ENCODE assay signal across 9 mouse cellular contexts in the genomic region with DNA sequence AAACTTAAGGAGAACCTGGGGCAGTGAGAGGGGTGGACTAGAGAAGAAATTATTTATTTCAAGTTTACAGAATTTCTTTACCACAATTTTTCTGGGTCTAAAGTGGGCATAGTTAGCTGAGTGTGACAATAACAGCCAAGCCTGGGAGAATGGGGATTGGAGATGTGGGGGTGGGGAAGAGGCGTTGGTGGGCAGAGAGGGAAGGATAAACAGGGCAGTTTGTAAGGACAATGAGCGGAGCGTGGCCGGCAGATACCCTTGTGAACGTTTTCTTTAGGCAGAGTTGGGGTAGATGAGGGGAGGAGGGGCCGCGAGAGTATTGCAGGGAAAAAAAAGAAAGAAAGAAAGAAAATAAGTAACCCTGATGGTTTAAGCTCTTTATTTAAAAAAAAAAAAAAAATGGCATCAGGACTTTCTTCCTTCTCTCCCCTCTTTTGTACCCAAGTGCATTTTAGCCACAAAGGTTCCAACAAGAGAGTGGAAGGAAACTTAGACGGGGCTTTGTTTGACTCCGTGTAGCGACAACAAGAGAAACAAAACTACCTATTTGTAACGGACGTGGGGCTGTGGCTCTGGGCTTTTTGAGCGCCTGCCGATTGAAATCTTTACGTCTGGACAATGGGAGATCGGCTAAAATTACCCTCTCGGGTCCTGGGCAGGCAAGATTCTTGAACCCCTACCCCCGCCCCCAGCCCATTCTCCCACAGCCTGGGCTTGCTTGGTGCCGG. TPM values are rescaled to one million over a fixed set of nuclear protein-coding genes. Genes with fewer than 3 reads are reported as not detected.
A peak's percentile ranks its signal among the peaks of the same experiment; 100 is the strongest.
DNase-seq lines count a peak whose midpoint lies in the region; ATAC-seq and TF ChIP-seq lines count a peak whose summit lies in the region.
"Had no signal": no experiment of that assay in that cellular context is flagged by ENCODE, and none has a peak within 500 bp of the region (broad histone marks: within the 10 kb centered on the region; RNA-seq: fewer than 3 reads in every experiment).

No protein-coding gene starts in this region.

- intact Hi-C loops in heart, postnatal 10 days (cut with DNase I), result loop anchor here (5.0 kb wide), 2 partner anchors 674 to 924 kb away; no protein-coding TSS in a partner anchor

- no peak for DNase-seq in heart, postnatal 10 days
- peak; percentile 83 for DNase-seq in brain, embryonic 14.5 days (ENCODE audit: low read depth)
- peak; percentile 75 for DNase-seq in hindbrain, embryonic 11.5 days (ENCODE audit: low spot score)
- no peak for DNase-seq in gastrocnemius, postnatal 10 days
- no peak for DNase-seq in spleen, postnatal 4 days (ENCODE audit: low spot score in 2 of 2)
- DNase-seq in frontal cortex, postnatal 25 days (ENCODE audit: low spot score in 2 of 2), result no peak

- no peak for TF ChIP-seq POLR2A in brain, embryonic 14.5 days (IDR thresholded peaks at IDR 0.05; ENCODE audit: borderline replicate concordance, extremely low read depth, insufficient read depth, insufficient read length, poor library complexity, severe bottlenecking)

- 5% methylated on average over 19 of the region's 19 CpGs for WGBS in heart, embryonic 15.5 days
- 0% methylated on average over 19 of the region's 19 CpGs for WGBS in hindbrain, embryonic 11.5 days
- 3% methylated on average over 19 of the region's 19 CpGs for WGBS in midbrain, embryonic 15.5 days

- H3K4me3 ChIP-seq in heart, embryonic 15.5 days, result peak overlapping the region; percentile 49
- peak overlapping the region; percentile 87 for H3K4me3 ChIP-seq in hindbrain, embryonic 11.5 days (ENCODE audit: low read depth, low read length)
- H3K4me3 ChIP-seq in midbrain, embryonic 15.5 days, result peak overlapping the region; percentile 51
- H3K4me3 ChIP-seq: myocyte had no signal

- ATAC-seq in heart, embryonic 15.5 days (replicated peaks; ENCODE audit: insufficient number of reproducible peaks, insufficient read depth, low FRiP score, low read depth), result no peak
- ATAC-seq in hindbrain, embryonic 11.5 days (ENCODE audit: low FRiP score), result no peak
- ATAC-seq in midbrain, embryonic 15.5 days (replicated peaks), result no peak

- no peak overlapping the region for H3K27ac ChIP-seq in heart, embryonic 15.5 days
- H3K27ac ChIP-seq in hindbrain, embryonic 11.5 days (ENCODE audit: low read depth, low read length), result peak overlapping the region; percentile 88
- H3K27ac ChIP-seq in midbrain, embryonic 15.5 days, result peak overlapping the region; percentile 87

- peak overlapping the region; percentile 83 for H3K4me2 ChIP-seq in heart, embryonic 15.5 days
- peak overlapping the region; percentile 66 for H3K4me2 ChIP-seq in hindbrain, embryonic 11.5 days (replicated peaks; ENCODE audit: low read depth, low read length)
- H3K4me2 ChIP-seq in midbrain, embryonic 15.5 days, result peak overlapping the region; percentile 70

- peaks cover 88% of the 10 kb centered on the region for H3K27me3 ChIP-seq in heart, embryonic 15.5 days
- peaks cover 17% of the 10 kb centered on the region for H3K27me3 ChIP-seq in hindbrain, embryonic 11.5 days (ENCODE audit: control insufficient read depth, insufficient read depth, low read length)
- H3K27me3 ChIP-seq in midbrain, embryonic 15.5 days (replicated peaks), result peaks cover 16% of the 10 kb centered on the region

- no peaks in the 10 kb centered on the region for H3K9me3 ChIP-seq in heart, embryonic 15.5 days (replicated peaks)
- no peaks in the 10 kb centered on the region for H3K9me3 ChIP-seq in hindbrain, embryonic 11.5 days (ENCODE audit: control insufficient read depth, low read length)
- H3K9me3 ChIP-seq in midbrain, embryonic 15.5 days, result no peaks in the 10 kb centered on the region

- peaks cover 29% of the 10 kb centered on the region for H3K4me1 ChIP-seq in heart, embryonic 15.5 days (replicated peaks)
- H3K4me1 ChIP-seq in hindbrain, embryonic 11.5 days (replicated peaks; ENCODE audit: control insufficient read depth, insufficient read depth, low read length), result 0 out of 2 replicates have a peak, but pooled peaks cover 2% of the 10 kb centered on the region
- peaks cover 37% of the 10 kb centered on the region for H3K4me1 ChIP-seq in midbrain, embryonic 15.5 days

- no peak overlapping the region for H3K9ac ChIP-seq in heart, embryonic 15.5 days
- H3K9ac ChIP-seq in hindbrain, embryonic 11.5 days (ENCODE audit: low read depth, low read length), result peak overlapping the region; percentile 68
- peak overlapping the region; percentile 22; the same call in 1 of the 2 replicates for H3K9ac ChIP-seq in midbrain, embryonic 15.5 days

- TF ChIP-seq CTCF in brain, embryonic 14.5 days (IDR thresholded peaks at IDR 0.05; ENCODE audit: borderline replicate concordance, extremely low read depth, insufficient read depth, insufficient read length), result no peak

- H3K36me3 ChIP-seq in heart, embryonic 15.5 days, result no peaks in the 10 kb centered on the region
- no peaks in the 10 kb centered on the region for H3K36me3 ChIP-seq in hindbrain, embryonic 11.5 days (ENCODE audit: control insufficient read depth, insufficient read depth, low read length)
- no peaks in the 10 kb centered on the region for H3K36me3 ChIP-seq in midbrain, embryonic 15.5 days (replicated peaks)

RNA-seq across cellular contexts. Expression of a gene that starts 1.9 kb away (rescaled TPM):
- 0.26 and 0.79 TPM in 2 replicates for polyA plus RNA-seq in heart, embryonic 15.5 days (2015; fragmentation: Nextera tagmentation; extraction: Ambion mirVana)
- under 1 TPM in 1 of 2 experiments, not detected in 1; 0.17 TPM for total RNA-seq in heart, postnatal 10 days (2021)
- 101 and 119 TPM in 2 replicates for polyA plus RNA-seq in brain, embryonic 14.5 days (2012; rRNA removed)
- polyA plus RNA-seq in hindbrain, embryonic 11.5 days (2014; fragmentation: Nextera tagmentation; extraction: Ambion mirVana), result 25.1 and 36.7 TPM in 2 replicates
- 20.7 and 23.2 TPM in 2 replicates for polyA plus RNA-seq in midbrain, embryonic 15.5 days (2015; fragmentation: Nextera tagmentation; extraction: Ambion mirVana)
- total RNA-seq in gastrocnemius, postnatal 10 days (2021), result under 1 TPM; 0.38 to 0.77 TPM
- polyA plus RNA-seq: myocyte had no signal

Comparison
In these comparisons a context has a peak if more than half of its experiments do, and no peak if none do; other contexts are left out.
1. DNase-seq: peak in brain, embryonic 14.5 days (single experiment) and hindbrain, embryonic 11.5 days (single experiment); none in heart, postnatal 10 days (0 of 2), gastrocnemius, postnatal 10 days (single experiment), spleen, postnatal 4 days (0 of 2) and frontal cortex, postnatal 25 days (0 of 2).
2. RNA of a gene that starts 1.9 kb away (polyA plus RNA-seq): 101 to 119 TPM in brain, embryonic 14.5 days, 25.1 to 36.7 TPM in hindbrain, embryonic 11.5 days and 20.7 to 23.2 TPM in midbrain, embryonic 15.5 days; 0.26 to 0.79 TPM in heart, embryonic 15.5 days; every median in the first group is over 10 times any median in the second.
3. Peak in every context shown above with its lines, with median percentiles within 50 percentile points of each other: H3K4me2 ChIP-seq and H3K4me3 ChIP-seq.